Mouse (Mus musculus) olfactory bulb, adult 2 months (tissue): ENCODE measurements around the gene Tbl1x.

ENCODE experiments used
- CTCF ChIP-seq: fragments of 200-500 bp; IDR thresholded peaks from 2 replicates; pipeline ENCODE4 v1.5.1; 2012; ENCODE audit warnings: low read depth, mild to moderate bottlenecking, low read length, moderate library complexity; ENCODE audit not compliant: insufficient read depth
- POLR2A ChIP-seq: fragments of 200-500 bp; IDR thresholded peaks from 2 replicates; pipeline ENCODE4 v1.6.1; 2012; ENCODE audit warnings: mild to moderate bottlenecking, low read depth, low read length, moderate library complexity; ENCODE audit not compliant: insufficient read depth

DNA sequence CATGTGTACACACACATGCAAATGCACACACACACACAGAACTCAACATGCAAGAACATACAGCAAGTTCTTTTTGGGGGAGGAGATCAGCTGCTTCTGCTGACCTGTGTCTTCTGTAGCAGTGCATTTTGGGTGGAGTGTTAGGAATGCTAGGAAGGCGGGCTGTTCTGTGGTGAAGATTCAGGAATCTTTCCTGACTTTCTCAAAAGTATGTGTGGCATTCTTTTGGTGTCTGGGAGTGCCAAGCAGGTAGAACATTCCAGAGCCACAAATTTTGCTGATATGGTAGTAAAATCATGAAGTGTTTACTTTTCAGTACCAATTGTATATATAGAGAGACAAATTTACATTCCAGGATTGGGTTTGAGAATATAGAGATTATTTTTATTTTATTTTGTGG, 17.6 kb downstream of the Tbl1x start:
- no peak for TF ChIP-seq POLR2A
- TF ChIP-seq CTCF: no peak
